Mouse (Mus musculus): ENCODE measurements around the gene Taf3.

The Taf3 gene

DNA sequence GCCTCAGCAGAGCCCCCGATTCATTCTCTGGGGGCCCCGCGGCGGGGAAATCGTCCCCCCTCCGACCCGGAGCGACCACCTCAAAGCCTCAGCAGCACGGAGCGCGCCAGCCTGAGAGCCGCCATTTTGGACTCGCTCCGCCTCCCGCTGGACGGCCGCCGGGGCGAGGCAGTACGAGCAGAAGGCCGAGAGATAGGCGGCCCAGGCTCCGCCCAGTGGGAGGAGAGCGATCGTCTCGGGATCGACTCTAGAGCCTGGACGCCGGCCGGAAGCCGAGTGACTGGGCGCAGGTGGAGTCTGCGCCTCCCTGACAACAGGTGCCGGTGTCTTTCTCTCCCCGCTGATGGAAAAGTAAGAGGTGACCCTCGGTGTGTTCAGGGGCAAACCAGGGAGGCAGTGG is at the start of gene Taf3:
Taf3 (minus strand) TSS at position 136 of the 400 bp plus-strand sequence.
- peak; percentile 92 for DNase-seq (ENCODE audit: inconsistent ontology term)

DNA sequence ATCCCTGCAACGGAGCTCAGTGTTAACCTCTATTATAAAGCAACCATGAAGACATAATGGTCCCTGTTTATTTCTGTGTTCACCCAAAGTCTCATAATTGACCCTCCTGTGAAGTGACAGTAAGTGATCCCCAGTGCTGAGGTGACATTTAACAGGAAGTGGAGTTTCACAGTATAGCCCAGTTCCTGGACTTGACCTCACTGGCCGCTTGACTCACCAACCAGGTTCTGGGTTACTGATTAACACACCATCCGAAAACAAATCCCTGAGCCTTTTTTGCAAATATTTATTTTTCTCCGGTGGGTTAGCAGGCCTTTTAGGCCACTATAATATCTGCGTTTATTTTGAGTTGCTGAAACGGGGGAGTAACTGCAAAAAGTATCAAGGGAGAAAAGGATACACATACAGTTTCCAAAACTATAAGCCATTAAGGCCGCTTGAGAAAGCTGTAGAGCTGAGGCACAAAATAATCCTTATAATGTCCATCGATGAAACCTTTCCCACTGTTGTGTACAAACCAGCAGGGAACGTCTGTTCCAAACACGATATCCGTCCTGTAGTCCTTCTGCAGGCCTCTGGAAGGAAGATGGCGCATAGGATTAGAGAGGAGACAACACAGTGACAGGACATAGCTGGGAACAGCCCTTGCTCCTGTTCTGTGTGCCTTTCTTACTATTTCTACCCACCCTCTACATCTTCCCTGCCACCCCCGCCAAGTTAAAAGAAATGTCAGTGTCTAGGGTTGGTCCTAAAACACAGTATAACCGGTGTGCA is 46.1 kb upstream of the Taf3 start:
- DNase-seq (ENCODE audit: inconsistent ontology term), result no peak

DNA sequence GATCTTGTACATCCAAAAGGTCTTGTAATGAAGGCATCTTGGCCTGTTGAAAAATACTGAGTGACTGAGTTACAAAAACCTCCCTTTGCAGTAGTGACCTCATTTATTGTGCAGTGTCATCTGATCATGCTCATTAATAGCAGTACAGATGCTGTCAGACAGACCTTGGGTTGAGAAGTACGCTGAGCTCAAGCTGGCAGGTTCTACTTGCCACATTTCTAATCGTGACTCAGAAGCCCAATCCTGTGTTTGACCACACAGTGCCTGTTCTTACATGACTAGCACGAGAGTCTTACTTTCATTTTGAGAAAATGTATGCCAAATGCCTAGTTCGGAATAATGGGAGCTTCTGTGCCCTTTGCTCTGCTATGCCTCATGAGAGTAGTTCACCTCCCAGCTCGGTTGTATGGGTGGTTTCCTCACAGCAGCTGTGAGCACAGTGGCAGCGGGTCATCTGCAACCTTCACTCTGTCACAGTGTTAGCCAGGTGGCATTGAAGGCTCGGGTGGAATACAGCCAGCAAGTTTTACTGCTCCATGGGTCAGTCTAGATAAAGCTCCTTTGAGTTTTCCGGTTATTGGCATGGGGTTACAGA is 39.0 kb upstream of the Taf3 start:
- peak; percentile 62 for DNase-seq (ENCODE audit: inconsistent ontology term)

DNA sequence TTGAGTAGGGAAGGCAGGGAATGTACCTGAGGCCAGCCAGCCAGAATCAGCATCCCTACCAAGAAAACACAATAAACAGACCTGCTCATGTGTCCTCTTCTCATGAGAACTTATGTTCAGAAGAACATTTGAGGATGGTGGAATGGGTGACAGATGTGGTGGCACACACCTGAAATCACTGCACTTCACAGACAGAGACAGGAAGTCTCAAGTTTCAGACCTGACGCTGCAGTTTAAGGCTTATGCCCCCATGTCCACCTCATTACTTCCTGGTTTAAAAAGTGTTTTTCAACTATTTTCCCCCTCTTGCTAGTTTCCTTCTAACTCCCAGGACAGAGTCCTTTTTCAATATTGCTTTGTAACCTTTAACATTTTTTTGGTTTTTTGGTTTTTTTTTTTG is 34.3 kb upstream of the Taf3 start:
- no peak for DNase-seq (ENCODE audit: inconsistent ontology term)

DNA sequence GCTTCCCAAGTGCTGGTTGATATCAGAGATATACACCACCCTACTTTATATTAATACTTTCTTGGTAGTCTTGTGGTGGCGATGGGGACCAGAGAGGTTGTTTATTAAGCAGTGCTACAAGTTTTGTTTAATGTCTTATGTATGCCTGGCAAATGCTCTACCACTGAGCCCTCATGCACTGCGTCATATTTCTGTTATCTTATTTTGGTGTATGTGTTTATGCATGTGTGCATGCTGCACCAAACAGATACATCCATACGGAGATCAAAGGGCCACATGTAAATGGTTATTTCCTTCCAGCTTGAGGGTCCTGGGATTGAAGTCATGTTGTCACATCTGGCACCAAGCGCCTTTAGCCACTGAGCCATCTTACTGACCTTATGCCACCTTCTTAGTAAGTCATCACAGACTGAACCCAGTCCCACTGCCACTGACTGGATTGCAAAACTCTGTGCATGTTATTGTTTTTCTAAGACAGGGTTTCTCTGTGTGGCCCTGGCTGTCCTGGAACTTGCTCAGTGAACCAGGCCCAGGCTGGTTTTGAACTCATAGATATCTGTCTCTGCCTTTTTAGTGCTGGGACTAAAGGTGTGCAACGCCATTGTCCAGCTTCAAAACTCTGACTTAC is 33.2 kb upstream of the Taf3 start:
- no peak for DNase-seq (ENCODE audit: inconsistent ontology term)

DNA sequence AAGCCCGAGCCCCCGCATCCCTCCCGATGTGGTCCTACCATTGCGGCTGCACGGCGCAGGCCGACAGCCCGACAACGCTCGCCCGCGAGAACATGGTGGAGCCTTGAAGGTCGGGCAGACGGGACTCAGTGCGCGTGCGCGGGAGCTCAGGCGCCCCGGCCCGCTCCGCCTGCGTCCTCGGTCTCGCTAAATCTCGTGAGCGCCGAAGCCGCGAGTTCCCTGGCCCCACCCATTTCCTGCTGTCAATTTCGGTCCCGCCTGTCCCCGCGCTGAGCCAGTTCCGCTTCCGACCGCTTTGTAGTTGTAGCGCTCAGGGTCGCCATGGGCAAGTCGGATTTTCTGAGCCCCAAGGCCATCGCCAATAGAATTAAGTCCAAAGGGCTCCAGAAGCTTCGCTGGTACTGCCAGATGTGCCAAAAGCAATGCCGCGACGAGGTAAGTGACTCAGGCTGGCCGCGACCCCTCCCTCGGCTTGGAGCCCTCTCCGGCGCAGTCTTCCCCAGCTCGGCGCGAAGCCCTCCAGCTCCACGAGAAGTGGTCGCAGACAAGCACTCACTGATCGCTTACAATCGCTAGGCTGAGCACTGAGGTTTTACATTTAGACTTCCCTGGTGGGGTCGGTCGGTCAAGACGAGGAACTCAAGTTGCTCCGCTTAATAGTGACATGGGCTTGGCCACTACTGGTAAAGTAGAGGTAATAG is 32.1 kb upstream of the Taf3 start, which contains the start of the genes Atp5c1 and Kin:
Atp5c1 (minus strand) TSS at position 201 of the 701 bp plus-strand sequence.
Kin (plus strand) TSS at position 284 of the 701 bp plus-strand sequence.
- DNase-seq (ENCODE audit: inconsistent ontology term), result peak; percentile 97

DNA sequence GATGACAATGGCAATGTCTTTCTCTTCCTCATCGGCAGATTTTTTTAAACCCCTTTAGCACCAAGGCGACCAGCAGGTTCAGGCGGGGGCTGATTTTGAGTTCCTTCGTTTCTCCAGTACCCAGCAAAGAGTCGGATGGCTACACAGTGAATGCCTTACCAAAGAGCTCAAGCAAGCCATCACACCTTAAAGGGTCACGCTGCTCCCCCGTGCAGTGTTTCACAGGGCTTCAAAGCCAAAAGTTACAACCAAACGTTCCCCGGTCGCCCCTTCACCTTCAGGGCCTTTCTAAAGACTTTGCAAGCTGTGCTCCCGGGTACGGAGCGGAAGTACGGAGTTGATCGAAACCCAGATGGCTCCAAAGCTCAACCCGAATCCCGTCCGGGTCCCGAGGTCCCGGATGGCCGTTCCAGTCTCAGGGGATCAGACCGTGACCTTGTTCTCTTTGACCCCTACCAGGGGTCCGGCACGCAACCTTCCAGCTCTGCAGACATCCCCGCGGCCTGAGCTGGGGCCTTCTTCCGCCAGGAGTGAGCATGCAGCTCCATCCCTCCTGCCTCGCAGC is 31.4 kb upstream of the Taf3 start:
- DNase-seq (ENCODE audit: inconsistent ontology term), result no peak

DNA sequence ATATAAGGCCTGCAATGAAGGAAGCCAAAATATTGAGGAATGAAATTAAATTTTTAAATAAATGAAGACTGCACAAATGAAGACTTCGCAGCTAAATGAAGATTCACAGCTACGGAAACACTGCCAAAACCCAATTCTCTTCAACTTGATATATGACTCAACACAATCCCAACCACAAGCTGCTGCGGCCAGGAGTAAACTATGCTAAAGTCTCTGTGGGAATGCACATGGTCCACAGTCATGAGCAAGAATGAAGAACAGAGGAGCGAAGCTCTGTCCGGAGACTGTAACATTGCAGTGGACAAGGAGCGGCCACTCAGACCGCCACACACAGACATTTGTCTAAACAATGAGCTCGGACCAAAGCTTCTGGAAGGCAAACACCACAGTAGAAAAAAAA is 28.3 kb upstream of the Taf3 start:
- peak; percentile 50 for DNase-seq (ENCODE audit: inconsistent ontology term)

DNA sequence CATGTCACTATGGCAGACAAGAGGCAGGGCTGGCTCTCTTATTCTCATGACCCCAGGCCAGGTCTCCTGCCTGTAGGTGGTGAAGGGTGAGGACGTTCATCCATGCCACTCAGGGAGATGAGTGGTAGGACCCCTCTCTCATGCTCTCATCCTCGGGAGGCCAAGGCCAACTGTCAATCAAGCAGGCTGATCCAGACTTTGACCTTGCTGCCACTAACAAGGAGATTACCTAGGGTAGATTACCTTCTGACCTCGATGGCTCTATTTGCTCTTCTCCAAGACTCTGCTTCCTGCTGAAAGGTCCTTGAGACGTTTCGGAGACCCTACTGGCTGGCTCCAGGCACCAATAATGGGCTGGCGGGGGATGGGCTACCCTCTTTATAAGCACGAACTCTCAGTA is 26.1 kb upstream of the Taf3 start:
- DNase-seq (ENCODE audit: inconsistent ontology term), result no peak

DNA sequence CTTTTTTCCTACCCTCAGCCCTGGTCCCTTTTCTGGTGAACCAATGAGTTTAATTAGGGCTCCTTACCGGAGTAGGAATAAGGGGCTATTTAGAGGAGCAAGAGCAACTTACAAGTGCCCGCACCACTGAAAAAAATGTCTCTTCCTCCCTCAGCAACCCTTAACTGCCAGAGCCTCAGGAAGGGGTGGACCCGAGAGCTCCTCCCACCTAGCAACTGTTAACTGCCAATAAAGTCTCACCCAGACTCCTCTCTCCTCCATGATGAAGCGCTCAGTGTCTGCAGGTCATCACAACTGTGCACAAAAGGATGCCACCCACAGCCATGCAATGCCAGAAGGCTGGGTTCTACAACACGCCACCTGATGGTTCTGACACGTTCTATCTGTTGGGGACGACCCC is 23.4 kb upstream of the Taf3 start:
- no peak for DNase-seq (ENCODE audit: inconsistent ontology term)

DNA sequence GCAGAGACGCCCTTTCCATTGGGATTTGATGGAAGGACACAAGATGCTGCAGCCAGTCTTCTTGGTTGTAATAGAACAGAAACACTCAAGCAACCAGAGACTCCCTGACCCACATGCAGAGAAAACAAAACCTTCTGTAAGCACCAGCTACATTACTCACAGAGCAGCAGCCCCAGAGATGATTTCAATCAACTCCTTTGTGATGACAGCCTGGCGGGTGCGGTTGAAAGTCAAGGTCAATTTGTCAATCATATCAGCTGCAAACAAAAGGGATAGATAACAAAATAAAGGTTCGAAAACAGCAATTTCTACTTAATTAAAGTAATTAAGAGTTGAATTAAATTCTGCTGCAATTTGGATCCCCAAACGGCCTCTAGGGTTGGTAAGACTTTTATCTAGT is 10.4 kb upstream of the Taf3 start:
- DNase-seq (ENCODE audit: inconsistent ontology term), result no peak

DNA sequence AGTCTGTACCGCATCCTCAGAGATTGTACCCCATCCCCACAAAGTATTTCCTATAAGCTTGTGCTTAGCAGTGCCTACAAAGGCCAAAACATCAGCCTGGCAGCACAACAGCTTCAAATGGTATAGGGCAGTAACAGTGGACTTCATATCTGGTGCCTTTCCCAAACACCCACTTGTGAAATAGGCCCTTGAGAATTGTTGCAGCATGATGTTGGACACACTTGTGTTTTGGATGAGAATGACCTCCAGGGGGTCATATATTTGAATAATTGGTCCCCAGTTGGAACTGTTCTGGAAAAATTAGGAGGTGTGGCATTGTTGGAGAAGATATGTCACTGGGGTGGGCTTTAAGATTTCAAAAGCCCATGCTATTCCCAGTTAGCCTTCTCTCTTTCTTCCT is 3.6 kb upstream of the Taf3 start:
- no peak for DNase-seq (ENCODE audit: inconsistent ontology term)

DNA sequence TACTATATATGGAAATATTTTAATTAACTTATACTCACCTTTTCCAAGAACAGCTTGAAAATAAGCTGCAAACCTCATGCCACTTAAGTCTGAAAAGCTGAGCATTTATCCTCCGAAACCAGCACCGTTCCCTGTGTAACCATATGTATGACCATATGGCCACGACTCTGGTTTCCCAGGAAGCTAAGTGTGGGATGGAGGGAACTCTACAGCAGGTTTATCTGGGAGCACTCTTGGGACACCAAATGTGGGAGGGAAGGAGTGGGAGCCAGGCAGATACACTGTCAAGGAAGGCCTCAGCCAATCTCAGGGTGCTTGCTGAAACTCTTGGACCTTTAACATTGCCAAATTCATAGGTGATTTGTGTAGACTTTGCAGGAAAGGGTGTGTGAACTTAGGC is 2.5 kb upstream of the Taf3 start:
- no peak for DNase-seq (ENCODE audit: inconsistent ontology term)

DNA sequence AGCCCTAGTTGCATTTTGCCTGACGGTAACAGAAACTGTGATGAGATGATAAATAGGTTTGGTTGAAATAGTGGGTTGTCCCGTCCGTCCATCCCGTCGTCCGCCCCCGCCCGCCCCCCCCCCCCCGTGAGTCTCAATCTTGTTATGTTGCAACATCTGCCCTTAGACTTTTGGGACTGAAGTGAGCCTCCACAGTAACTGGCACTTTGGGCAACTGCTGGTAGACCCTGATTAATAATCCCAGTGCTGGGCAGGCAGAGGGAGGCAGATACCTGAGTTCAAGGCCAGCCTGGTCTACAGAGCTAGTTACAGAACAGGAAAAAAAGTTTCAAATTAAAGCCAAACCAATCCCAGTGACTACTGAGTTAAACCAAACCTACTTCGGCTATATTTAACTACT is 1.1 kb upstream of the Taf3 start:
- DNase-seq (ENCODE audit: inconsistent ontology term), result no peak

DNA sequence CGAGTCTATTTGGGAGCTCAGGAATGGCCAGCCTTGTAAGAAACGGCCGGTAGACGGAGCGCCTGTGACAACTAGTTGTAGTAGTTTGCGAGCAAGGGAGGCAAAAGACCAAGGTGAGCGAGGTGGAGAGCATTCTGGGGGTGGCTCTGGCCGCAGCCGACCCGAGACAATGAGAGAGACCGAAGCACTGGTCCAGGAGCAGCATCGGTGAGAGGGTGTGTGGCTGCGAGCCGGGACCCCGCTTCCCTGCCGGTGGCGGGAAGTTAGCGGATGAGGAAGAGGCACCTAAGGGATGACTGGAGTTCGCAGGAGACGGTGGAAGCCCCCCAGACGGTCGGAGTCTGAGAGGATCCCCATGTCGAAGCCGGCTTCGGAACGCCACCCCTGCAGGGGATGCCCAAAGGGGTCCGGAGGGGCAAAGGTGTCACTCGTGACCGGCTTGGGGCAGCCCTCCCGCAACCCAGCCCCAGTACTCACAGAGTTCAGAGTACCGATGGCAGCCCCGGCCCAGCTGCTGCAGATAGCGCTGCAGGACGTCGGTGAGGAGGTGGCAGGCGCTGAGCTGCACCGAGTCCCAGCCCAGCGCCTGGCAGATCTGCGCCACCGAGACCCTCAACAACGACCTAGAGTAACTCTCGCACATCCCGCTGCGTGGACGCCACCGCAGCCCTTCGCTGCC is 499 bp downstream of the Taf3 start:
- peak; percentile 30 for DNase-seq (ENCODE audit: inconsistent ontology term)

DNA sequence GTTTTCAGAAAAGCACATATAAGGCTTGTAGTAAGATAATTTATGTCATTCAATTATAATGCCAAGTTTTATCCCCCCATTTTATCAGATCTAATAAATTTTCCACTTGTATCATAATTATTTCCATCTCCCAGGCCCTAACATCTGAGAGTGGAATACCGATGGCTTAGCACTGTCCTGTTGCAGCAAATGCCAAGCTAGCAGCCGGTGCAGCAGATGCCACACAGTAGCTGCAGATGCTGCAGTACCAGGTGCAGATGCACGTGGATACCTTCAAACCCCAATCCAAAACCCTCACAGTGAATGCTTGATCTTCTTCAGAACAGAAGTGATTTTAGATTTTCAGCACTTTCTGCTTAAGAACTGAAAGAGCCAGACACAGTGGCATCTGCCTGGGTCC is 13.4 kb downstream of the Taf3 start:
- DNase-seq (ENCODE audit: inconsistent ontology term), result no peak

DNA sequence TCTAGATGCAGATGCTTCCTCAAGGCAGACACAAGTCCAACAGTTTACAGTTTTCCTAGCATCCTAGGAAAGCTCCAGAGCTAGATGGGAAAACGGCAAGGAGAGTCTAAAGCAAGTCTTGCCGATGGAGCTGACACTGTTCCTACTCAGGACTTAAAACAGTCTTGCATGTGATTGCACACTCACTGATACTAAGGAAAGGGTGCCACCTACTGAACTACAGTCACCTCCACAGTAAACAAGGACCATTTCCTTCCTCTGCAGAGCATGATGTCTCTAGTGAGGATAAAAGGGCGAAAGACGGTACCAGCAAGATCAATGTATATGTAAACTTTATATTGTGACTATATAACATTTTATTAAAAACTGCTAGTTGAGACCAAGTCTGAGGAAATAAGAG is 14.7 kb downstream of the Taf3 start:
- DNase-seq (ENCODE audit: inconsistent ontology term), result no peak

DNA sequence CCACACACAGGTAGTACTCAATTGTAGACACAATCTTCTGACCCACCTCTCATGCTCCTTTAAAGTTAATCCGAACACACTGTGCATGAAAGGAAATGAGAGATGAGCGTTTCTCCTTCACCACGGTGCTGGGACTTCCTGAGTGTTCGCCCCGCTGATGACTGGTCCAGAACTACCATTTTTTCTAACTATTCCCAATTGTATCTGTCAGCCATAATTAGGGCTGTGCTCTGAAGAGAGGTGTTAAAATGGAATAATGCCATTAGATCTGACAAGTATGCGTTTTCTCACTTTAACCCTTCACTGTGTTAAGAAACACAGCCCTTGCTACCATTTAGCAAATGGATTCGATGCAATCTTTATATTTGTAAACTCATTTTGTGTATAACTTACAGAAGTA is 18.6 kb downstream of the Taf3 start:
- no peak for DNase-seq (ENCODE audit: inconsistent ontology term)

DNA sequence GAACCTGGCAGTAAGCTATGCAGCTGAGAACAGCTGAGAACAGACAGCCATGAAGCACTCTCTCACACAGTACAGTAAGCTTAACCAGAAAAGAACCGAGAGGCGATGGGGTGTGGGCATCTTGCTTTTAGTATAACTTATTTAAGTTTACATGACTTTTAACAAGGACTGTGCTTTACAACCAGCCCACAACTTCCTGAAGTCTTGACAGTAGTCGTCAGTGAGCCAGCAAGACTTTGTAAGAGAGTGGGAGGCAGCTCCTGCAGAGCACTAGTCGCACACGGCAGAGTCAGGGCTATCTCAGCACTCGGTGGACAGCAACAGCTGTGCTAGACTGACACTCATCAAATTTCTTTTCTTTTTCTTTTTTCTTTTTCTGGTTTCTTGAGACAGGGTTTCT is 24.1 kb downstream of the Taf3 start:
- no peak for DNase-seq (ENCODE audit: inconsistent ontology term)

DNA sequence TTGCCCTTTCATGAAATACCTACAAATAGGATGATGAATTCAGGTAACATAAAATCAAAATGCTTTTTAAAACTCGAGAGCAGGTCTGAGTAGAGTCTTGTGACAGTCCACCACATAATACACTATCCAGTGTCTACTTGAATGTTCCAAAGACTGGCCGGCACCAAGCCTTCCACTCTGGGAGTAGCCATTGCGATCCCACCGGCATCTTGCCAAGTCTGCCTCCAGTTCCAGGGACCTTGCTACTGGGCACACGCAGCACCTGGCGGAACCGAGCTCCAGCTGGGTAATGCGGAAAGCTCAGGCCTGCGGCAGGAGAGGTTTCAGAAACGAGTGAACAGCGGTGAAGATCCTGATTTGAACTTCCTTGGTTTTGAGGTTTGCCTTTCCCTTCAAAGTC is 27.1 kb downstream of the Taf3 start:
- DNase-seq (ENCODE audit: inconsistent ontology term), result no peak

DNA sequence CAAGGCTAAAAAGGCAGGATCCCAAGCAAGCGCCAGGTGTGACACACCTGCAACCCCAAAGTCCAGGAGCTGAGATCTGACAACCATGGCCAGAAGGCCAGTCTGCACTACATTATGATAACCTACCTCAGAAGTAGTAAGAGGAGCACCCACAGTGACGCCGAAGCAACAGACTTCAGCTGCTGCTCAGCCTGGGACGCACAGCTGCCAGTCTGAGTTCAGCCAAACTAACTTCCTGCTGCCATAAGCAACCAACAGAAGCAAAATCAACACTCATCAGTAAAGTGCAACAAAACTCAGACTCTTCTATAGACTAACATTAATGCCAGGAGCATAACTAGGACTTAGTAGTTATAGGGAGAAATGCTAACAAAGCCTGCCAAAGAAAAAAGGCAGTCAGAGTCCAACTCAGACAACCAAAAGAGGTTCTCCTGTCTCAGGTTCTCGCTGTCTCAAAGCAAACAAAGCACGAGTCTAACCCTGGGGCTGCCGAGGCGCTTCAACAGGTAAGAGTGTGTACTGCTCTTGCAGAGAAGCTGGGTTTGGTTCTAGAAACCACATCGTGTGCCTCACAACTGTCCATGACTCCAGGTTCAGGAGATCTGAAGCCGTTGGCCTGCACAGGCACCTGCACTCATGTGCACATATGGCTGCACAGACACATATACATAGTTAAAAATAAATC is 33.3 kb downstream of the Taf3 start:
- DNase-seq (ENCODE audit: inconsistent ontology term), result no peak
